Mouse (Mus musculus) G1E (cell line): Measurements from ENCODE around the gene Plg. TPM values are rescaled to one million over a fixed set of nuclear protein-coding genes. Genes with fewer than 3 reads are reported as not detected.
A peak's percentile ranks its signal among the peaks of the same experiment; 100 is the strongest.

Experiments used
- ATAC-seq: 2 replicates; pipeline ENCODE4 v1.8.0; 2016; ENCODE audit warnings: mild to moderate bottlenecking; ENCODE audit not compliant: insufficient number of reproducible peaks, poor library complexity, low FRiP score, severe bottlenecking; ENCODE audit errors: extremely low read depth
- DNase-seq: peaks from one replicate; pipeline ENCODE4 v3.0.0; 2012; ENCODE audit warnings: low spot score
- H3K27me3 ChIP-seq: 2 replicates; pipeline ENCODE4 v1.6.1; 2012; ENCODE audit warnings: mild to moderate bottlenecking, low read length, inconsistent platforms; ENCODE audit not compliant: insufficient read depth
- H3K36me3 ChIP-seq: replicated peaks from 2 replicates; pipeline ENCODE3; 2012; ENCODE audit warnings: mild to moderate bottlenecking, inconsistent platforms
- H3K4me1 ChIP-seq: 2 replicates; pipeline ENCODE4 v1.6.1; 2012; ENCODE audit warnings: low read depth, low read length, inconsistent platforms, mixed read lengths; ENCODE audit not compliant: insufficient read depth
- H3K4me3 ChIP-seq: 2 replicates; pipeline ENCODE4 v1.5.1; 2012; ENCODE audit warnings: low read depth, mild to moderate bottlenecking, inconsistent platforms, low read length, moderate library complexity, mixed read lengths
- H3K9me3 ChIP-seq: replicated peaks from 2 replicates; pipeline ENCODE4 v1.6.1; 2012; ENCODE audit warnings: inconsistent platforms
- CTCF ChIP-seq: IDR thresholded peaks from 2 replicates; pipeline ENCODE4 v1.5.1; 2012; ENCODE audit warnings: low read depth, low read length, inconsistent platforms, mixed read lengths
- GATA1 ChIP-seq: IDR thresholded peaks from 2 replicates; pipeline ENCODE4 v1.6.1; 2012; ENCODE audit warnings: borderline replicate concordance, low read length, inconsistent platforms, mixed read lengths
- GATA2 ChIP-seq: IDR thresholded peaks from 2 replicates; pipeline ENCODE4 v1.6.1; 2012; ENCODE audit warnings: low read depth, low read length, inconsistent platforms, borderline replicate concordance
- POLR2AphosphoS5 ChIP-seq: IDR thresholded peaks from 2 replicates; pipeline ENCODE4 v1.6.1; 2012; ENCODE audit warnings: low read depth, low read length, inconsistent platforms; ENCODE audit not compliant: insufficient replicate concordance
- TAL1 ChIP-seq: conservative IDR thresholded peaks from 2 replicates; pipeline ENCODE4 v1.6.1; 2012; ENCODE audit warnings: low read depth, low read length, inconsistent platforms, mixed read lengths
- polyA plus RNA-seq: library from polyadenylated mRNA; stranded (reverse); fragments of >175 nt; gene quantifications from 2 replicates; pipeline ENCODE4 v1.2.3, GENCODE M21; 2012
- total RNA-seq, 2 experiments: library from RNA; stranded (forward) in 1 of 2; stranded (reverse) in 1 of 2; fragments of 200-1000 nt in 1 of 2; fragments of >200 nt in 1 of 2; fragmentation: Nextera tagmentation in 1 of 2; gene quantifications; 2 replicates each; pipeline ENCODE4 v1.2.3; 2014 to 2017

Gene Plg
- total and polyA plus RNA-seq, 3 experiments, result not detected

DNA sequence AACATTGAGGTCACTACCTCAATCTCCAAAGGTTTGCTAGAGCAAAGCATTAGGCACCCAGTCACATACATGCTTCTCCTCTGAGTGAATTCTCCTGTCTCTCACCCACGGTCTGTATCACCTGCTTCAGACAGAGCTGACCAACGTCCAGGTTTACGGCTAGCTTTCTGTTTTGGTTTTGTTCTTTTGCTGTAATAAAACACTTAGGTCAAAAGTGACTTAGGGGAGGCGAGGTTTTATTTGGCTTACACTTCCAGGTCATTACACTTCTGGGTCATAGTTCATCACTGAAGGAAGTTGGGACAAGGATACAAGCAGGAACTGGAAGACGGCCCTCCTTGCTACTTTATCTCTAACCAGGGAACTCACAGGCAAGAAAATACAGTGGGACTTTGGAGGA lies 9.0 kb upstream of the Plg start:
- ATAC-seq, result no peak
- no peaks in the 10 kb centered on the region for H3K36me3 ChIP-seq
- H3K4me3 ChIP-seq, result no peak overlapping the region
- TF ChIP-seq POLR2AphosphoS5, result no peak
- no peak for TF ChIP-seq GATA2
- no peak for TF ChIP-seq TAL1
- no peak for TF ChIP-seq GATA1
- no peak for TF ChIP-seq CTCF
- H3K9me3 ChIP-seq, result no peaks in the 10 kb centered on the region
- H3K4me1 ChIP-seq, result peaks cover 28% of the 10 kb centered on the region
- H3K27me3 ChIP-seq, result peaks cover 37% of the 10 kb centered on the region
- no peak for DNase-seq

DNA sequence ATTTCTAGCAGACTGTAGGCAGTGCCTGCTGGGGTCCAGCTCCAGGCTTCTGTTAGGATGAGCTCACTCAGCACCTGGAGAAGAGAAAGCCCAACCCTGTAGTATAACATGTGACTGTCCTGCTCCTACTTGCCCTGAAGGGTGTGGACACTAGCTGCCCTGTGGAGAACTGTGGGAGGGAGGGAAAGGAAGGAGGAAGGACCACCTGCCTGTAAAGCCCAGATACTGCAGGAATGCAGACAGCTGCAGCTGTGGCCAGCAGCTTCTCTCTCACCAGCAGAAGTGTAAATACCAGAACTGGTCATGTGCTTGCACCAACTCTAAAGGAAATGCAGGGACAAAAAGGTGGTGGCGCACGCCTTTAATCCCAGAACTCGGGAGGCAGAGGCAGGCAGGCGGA lies 8.1 kb upstream of the Plg start:
- peaks cover 32% of the 10 kb centered on the region for H3K4me1 ChIP-seq
- H3K9me3 ChIP-seq, result no peaks in the 10 kb centered on the region
- no peak for ATAC-seq
- peaks cover 41% of the 10 kb centered on the region for H3K27me3 ChIP-seq
- no peaks in the 10 kb centered on the region for H3K36me3 ChIP-seq
- TF ChIP-seq POLR2AphosphoS5 (no peak), CTCF (no peak), GATA1 (no peak), GATA2 (no peak), TAL1 (no peak)
- no peak for DNase-seq
- no peak overlapping the region for H3K4me3 ChIP-seq

DNA sequence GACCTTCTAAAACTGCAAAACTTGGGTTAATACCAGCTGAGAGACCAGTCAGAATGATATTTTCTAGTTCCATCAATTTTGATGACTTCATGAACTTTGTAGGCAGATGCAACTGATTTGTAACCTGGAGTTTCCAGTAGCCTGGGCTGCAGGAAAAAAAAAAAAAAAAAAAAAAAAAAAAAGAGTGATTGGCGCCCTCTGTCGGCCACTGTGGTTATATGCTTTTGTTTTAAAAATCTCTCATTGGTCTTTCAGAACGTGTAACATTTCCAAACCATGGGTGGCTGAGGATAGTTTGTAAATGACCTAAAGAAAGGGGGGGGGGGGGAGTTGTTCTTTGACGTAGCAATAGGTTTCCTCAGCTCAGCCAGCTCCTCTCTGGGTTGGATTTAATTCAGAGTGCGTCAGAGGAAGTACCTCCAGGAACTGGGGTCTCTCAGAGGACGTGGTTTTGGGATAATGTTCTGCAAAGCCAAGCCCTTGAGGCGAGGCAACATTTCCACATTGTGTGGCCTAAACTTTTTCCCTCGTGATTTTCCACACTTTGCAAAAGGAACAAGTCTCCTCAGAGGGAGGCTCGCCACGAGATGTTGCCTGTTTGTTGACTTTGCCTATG lies 7.0 kb upstream of the Plg start:
- peaks cover 50% of the 10 kb centered on the region for H3K27me3 ChIP-seq
- TF ChIP-seq POLR2AphosphoS5 (no peak), CTCF (no peak), GATA2 (no peak), TAL1 (no peak)
- H3K4me1 ChIP-seq, result peaks cover 32% of the 10 kb centered on the region
- DNase-seq (peak; percentile 12), ATAC-seq (no peak)
- no peaks in the 10 kb centered on the region for H3K9me3 ChIP-seq
- no peaks in the 10 kb centered on the region for H3K36me3 ChIP-seq
- no peak overlapping the region; the same call in 1 of the 2 replicates for H3K4me3 ChIP-seq

- no peak for TF ChIP-seq POLR2AphosphoS5
- peak; percentile 96 for TF ChIP-seq CTCF
- TF ChIP-seq GATA2, result no peak
- Histone ChIP-seq H3K9me3 (no peaks in the 10 kb centered on the region), H3K36me3 (no peaks in the 10 kb centered on the region), H3K27me3 (peaks cover 54% of the 10 kb centered on the region), H3K4me3 (no peak overlapping the region), H3K4me1 (peaks cover 32% of the 10 kb centered on the region)
- DNase-seq (peak; percentile 54), ATAC-seq (peak; percentile 51)
These were observed 6.4 kb upstream of the Plg start for GRCm38 (mm10) chr17:12372021-12372420.

DNA sequence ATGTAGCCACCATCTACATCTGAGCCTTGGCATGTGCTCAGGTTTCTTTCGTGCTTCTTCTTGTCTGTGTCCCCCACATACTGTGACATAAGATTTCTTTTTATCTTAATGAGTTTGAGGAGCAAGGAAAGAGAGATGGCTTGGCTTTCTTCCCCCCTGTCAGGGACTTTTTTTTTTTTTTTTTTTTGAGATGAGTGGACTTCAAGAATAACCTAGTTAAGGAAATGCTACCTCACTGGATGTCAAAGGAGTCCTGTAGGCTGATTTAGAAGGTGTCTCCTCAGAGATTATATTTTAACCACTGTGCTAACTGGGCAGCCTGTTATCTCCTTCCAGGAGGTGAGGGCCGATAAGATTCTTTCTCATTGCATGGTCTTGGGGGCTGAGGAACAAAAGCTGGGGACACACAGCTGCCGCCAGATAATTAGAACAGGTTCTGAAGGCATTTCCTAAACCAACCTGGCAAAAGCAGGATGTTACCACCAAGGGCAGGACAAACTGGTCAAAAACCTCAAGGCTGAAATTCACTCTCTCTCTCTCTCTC lies 4.7 kb upstream of the Plg start:
- H3K4me3 ChIP-seq, result no peak overlapping the region
- peaks cover 53% of the 10 kb centered on the region for H3K27me3 ChIP-seq
- H3K4me1 ChIP-seq, result peaks cover 32% of the 10 kb centered on the region
- TF ChIP-seq TAL1 (0 out of 2 replicates have a peak, but pooled peaks have one; percentile 31), CTCF (no peak)
- H3K9me3 ChIP-seq, result no peaks in the 10 kb centered on the region
- DNase-seq (no peak), ATAC-seq (peak; percentile 55)
- H3K36me3 ChIP-seq, result no peaks in the 10 kb centered on the region

GRCm38 (mm10) chr17:12380287-12380686 lies 1.9 kb downstream of the Plg start:
- DNase-seq (no peak), ATAC-seq (no peak)

DNA sequence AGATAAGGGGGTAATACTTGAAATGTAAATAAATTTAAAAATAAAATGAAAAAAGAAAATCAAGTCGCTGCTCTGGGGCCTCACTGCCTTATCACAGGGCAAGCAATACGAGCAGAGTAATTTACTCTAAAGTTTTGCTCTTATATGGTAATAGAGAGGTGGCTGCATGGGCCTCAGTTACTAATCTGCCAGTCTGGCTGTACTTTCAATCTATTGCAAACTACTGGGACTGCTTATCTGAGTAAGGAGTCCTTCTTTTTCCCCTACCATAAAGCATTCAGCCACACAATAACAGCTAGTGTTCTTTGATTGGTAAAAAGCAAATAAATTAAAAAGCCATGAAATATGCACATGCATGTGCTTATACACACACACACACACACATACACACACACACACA lies 3.2 kb downstream of the Plg start:
- H3K4me1 ChIP-seq, result no peaks in the 10 kb centered on the region
- no peak for TF ChIP-seq GATA2
- TF ChIP-seq POLR2AphosphoS5, result no peak
- no peak for TF ChIP-seq CTCF
- no peak for TF ChIP-seq GATA1
- no peak for TF ChIP-seq TAL1
- ATAC-seq (no peak), DNase-seq (no peak)
- H3K4me3 ChIP-seq, result no peak overlapping the region
- peaks cover 35% of the 10 kb centered on the region for H3K27me3 ChIP-seq
- no peaks in the 10 kb centered on the region for H3K36me3 ChIP-seq
- H3K9me3 ChIP-seq, result no peaks in the 10 kb centered on the region

More at GRCm38 (mm10) chr17:12380287-12380686, 1.9 kb downstream of the Plg start:
- no peaks in the 10 kb centered on the region for H3K36me3 ChIP-seq
- H3K4me1 ChIP-seq, result no peaks in the 10 kb centered on the region
- no peaks in the 10 kb centered on the region for H3K9me3 ChIP-seq
- peaks cover 42% of the 10 kb centered on the region for H3K27me3 ChIP-seq
- no peak for TF ChIP-seq GATA1
- no peak for TF ChIP-seq POLR2AphosphoS5
- no peak for TF ChIP-seq CTCF
- no peak for TF ChIP-seq TAL1
- TF ChIP-seq GATA2, result no peak
- no peak overlapping the region for H3K4me3 ChIP-seq
